Mouse (Mus musculus) olfactory bulb, adult 2 months (tissue): ENCODE measurements around the gene Bicdl1.

Experiments used
- CTCF ChIP-seq: fragments of 200-500 bp; IDR thresholded peaks from 2 replicates; pipeline ENCODE4 v1.5.1; 2012; ENCODE audit warnings: low read depth, mild to moderate bottlenecking, low read length, moderate library complexity; ENCODE audit not compliant: insufficient read depth
- POLR2A ChIP-seq: fragments of 200-500 bp; IDR thresholded peaks from 2 replicates; pipeline ENCODE4 v1.6.1; 2012; ENCODE audit warnings: mild to moderate bottlenecking, low read depth, low read length, moderate library complexity; ENCODE audit not compliant: insufficient read depth

- TF ChIP-seq CTCF: no peak
- TF ChIP-seq POLR2A: no peak
Measured at GRCm38 (mm10) chr5:115701215-115701614, 30.2 kb downstream of the Bicdl1 start.
